Mouse (Mus musculus): ENCODE results near the gene Ankrd35. TPM values are rescaled to one million over a fixed set of nuclear protein-coding genes. Genes with fewer than 3 reads are reported as not detected.
"Not testable (repeated sequence)": the region's sequence is repeated elsewhere in the genome, so short reads cannot be mapped to it uniquely, and the experiment has no call there.

Ankrd35 gene
- polyA plus RNA-seq, 1 experiment, result 0.67 TPM

- TF ChIP-seq CTCF (IDR thresholded peaks at IDR 0.05; ENCODE audit: borderline replicate concordance, insufficient read depth, low read length) (no peak), POLR2A (IDR thresholded peaks at IDR 0.05; ENCODE audit: low read depth, low read length) (no peak)
- H3K27ac ChIP-seq (ENCODE audit: insufficient read depth, low read length), result no peak overlapping the region
- H3K4me1 ChIP-seq (ENCODE audit: control insufficient read depth, insufficient read depth, low read length), result peaks cover 5% of the 10 kb centered on the region
- H3K4me3 ChIP-seq (ENCODE audit: insufficient read depth, low read length), result no peak overlapping the region
These were observed 14.4 kb downstream of the Ankrd35 start for GRCm38 (mm10) chr3:96684151-96684821.

- no peak for TF ChIP-seq CTCF (IDR thresholded peaks at IDR 0.05; ENCODE audit: borderline replicate concordance, insufficient read depth, low read length)
- no peak for TF ChIP-seq POLR2A (IDR thresholded peaks at IDR 0.05; ENCODE audit: low read depth, low read length)
- H3K27ac ChIP-seq (ENCODE audit: insufficient read depth, low read length), result no peak overlapping the region
- H3K4me3 ChIP-seq (ENCODE audit: insufficient read depth, low read length), result no peak overlapping the region
- no peaks in the 10 kb centered on the region for H3K4me1 ChIP-seq (ENCODE audit: control insufficient read depth, insufficient read depth, low read length)
These were observed 14.9 kb downstream of the Ankrd35 start for GRCm38 (mm10) chr3:96684822-96685156.

GRCm38 (mm10) chr3:96686057-96686456 lies 16.1 kb downstream of the Ankrd35 start:
- not testable (repeated sequence) for H3K4me3 ChIP-seq (ENCODE audit: insufficient read depth, low read length); H3K27ac ChIP-seq (ENCODE audit: insufficient read depth, low read length); H3K4me1 ChIP-seq (ENCODE audit: control insufficient read depth, insufficient read depth, low read length)

GRCm38 (mm10) chr3:96688854-96689253 lies 18.9 kb downstream of the Ankrd35 start:
- Histone ChIP-seq H3K4me3 (ENCODE audit: insufficient read depth, low read length) (no peak overlapping the region), H3K4me1 (ENCODE audit: control insufficient read depth, insufficient read depth, low read length) (no peaks in the 10 kb centered on the region), H3K27ac (ENCODE audit: insufficient read depth, low read length) (no peak overlapping the region)
- no peak for TF ChIP-seq POLR2A (IDR thresholded peaks at IDR 0.05; ENCODE audit: low read depth, low read length)
- no peak for TF ChIP-seq CTCF (IDR thresholded peaks at IDR 0.05; ENCODE audit: borderline replicate concordance, insufficient read depth, low read length)

GRCm38 (mm10) chr3:96690298-96690697 lies 20.4 kb downstream of the Ankrd35 start:
- no peak overlapping the region for H3K4me3 ChIP-seq (ENCODE audit: insufficient read depth, low read length)
- no peak overlapping the region for H3K27ac ChIP-seq (ENCODE audit: insufficient read depth, low read length)
- TF ChIP-seq CTCF (IDR thresholded peaks at IDR 0.05; ENCODE audit: borderline replicate concordance, insufficient read depth, low read length) (no peak), POLR2A (IDR thresholded peaks at IDR 0.05; ENCODE audit: low read depth, low read length) (no peak)
- no peaks in the 10 kb centered on the region for H3K4me1 ChIP-seq (ENCODE audit: control insufficient read depth, insufficient read depth, low read length)

GRCm38 (mm10) chr3:96692506-96692905 lies 22.6 kb downstream of the Ankrd35 start:
- Histone ChIP-seq H3K27ac (ENCODE audit: insufficient read depth, low read length) (no peak overlapping the region), H3K4me3 (ENCODE audit: insufficient read depth, low read length) (no peak overlapping the region), H3K4me1 (ENCODE audit: control insufficient read depth, insufficient read depth, low read length) (no peaks in the 10 kb centered on the region)
- TF ChIP-seq POLR2A (IDR thresholded peaks at IDR 0.05; ENCODE audit: low read depth, low read length), result no peak
- TF ChIP-seq CTCF (IDR thresholded peaks at IDR 0.05; ENCODE audit: borderline replicate concordance, insufficient read depth, low read length), result peak; percentile 31; the same call in 1 of the 2 replicates

- TF ChIP-seq CTCF (IDR thresholded peaks at IDR 0.05; ENCODE audit: borderline replicate concordance, insufficient read depth, low read length) (no peak), POLR2A (IDR thresholded peaks at IDR 0.05; ENCODE audit: low read depth, low read length) (no peak)
These were observed 23.6 kb downstream of the Ankrd35 start for GRCm38 (mm10) chr3:96693579-96693978.

GRCm38 (mm10) chr3:96696198-96696765 lies 26.4 kb downstream of the Ankrd35 start, which contains the start of gene Pias3:
TSS of gene Pias3 (plus strand) at chr3:96696384.
- peak within 1 kb of the TSS; percentile 87 for H3K4me3 ChIP-seq (ENCODE audit: insufficient read depth, low read length)
- H3K4me1 ChIP-seq (ENCODE audit: control insufficient read depth, insufficient read depth, low read length), result 0 out of 2 replicates have a peak, but pooled peaks cover 3% of the 10 kb centered on the region
- peak within 1 kb of the TSS; percentile 81 for H3K27ac ChIP-seq (ENCODE audit: insufficient read depth, low read length)
- no peak for TF ChIP-seq CTCF (IDR thresholded peaks at IDR 0.05; ENCODE audit: borderline replicate concordance, insufficient read depth, low read length)
- peak; percentile 92 for TF ChIP-seq POLR2A (IDR thresholded peaks at IDR 0.05; ENCODE audit: low read depth, low read length)

More at GRCm38 (mm10) chr3:96693579-96693978, 23.6 kb downstream of the Ankrd35 start:
- Histone ChIP-seq H3K4me1 (ENCODE audit: control insufficient read depth, insufficient read depth, low read length) (0 out of 2 replicates have a peak, but pooled peaks cover 3% of the 10 kb centered on the region), H3K27ac (ENCODE audit: insufficient read depth, low read length) (no peak overlapping the region), H3K4me3 (ENCODE audit: insufficient read depth, low read length) (no peak overlapping the region)

- Histone ChIP-seq H3K27ac (ENCODE audit: insufficient read depth, low read length) (peak overlapping the region; percentile 81), H3K4me3 (ENCODE audit: insufficient read depth, low read length) (peak overlapping the region; percentile 87), H3K4me1 (ENCODE audit: control insufficient read depth, insufficient read depth, low read length) (0 out of 2 replicates have a peak, but pooled peaks cover 3% of the 10 kb centered on the region)
- no peak for TF ChIP-seq CTCF (IDR thresholded peaks at IDR 0.05; ENCODE audit: borderline replicate concordance, insufficient read depth, low read length)
- TF ChIP-seq POLR2A (IDR thresholded peaks at IDR 0.05; ENCODE audit: low read depth, low read length), result peak; percentile 61
These were observed 27.1 kb downstream of the Ankrd35 start for GRCm38 (mm10) chr3:96696766-96697732.
